Mouse (Mus musculus) erythroblast, embryonic 14.5 days (primary cell): ENCODE results near the gene Chn1. TPM values are rescaled to one million over a fixed set of nuclear protein-coding genes. Genes with fewer than 3 reads are reported as not detected.

Experiments used
- H3K27me3 ChIP-seq: 2 replicates; pipeline ENCODE4 v1.6.1; 2012; ENCODE audit warnings: inconsistent platforms; ENCODE audit not compliant: control insufficient read depth
- H3K36me3 ChIP-seq: 2 replicates; pipeline ENCODE4 v1.6.1; 2012; ENCODE audit warnings: mild to moderate bottlenecking, inconsistent platforms; ENCODE audit not compliant: control insufficient read depth
- H3K4me1 ChIP-seq: 2 replicates; pipeline ENCODE4 v1.6.1; 2012; ENCODE audit warnings: inconsistent platforms; ENCODE audit not compliant: control insufficient read depth
- H3K4me3 ChIP-seq: replicated peaks from 2 replicates; pipeline ENCODE3; 2012; ENCODE audit warnings: moderate library complexity, mild to moderate bottlenecking, inconsistent platforms
- H3K9me3 ChIP-seq: 2 replicates; pipeline ENCODE4 v1.6.1; 2012; ENCODE audit warnings: low read length, inconsistent platforms, mixed read lengths; ENCODE audit not compliant: control insufficient read depth
- GATA1 ChIP-seq: IDR thresholded peaks from 2 replicates; pipeline ENCODE4 v1.6.1; 2012; ENCODE audit warnings: low read length, inconsistent platforms, mixed read lengths
- TAL1 ChIP-seq: IDR thresholded peaks from 3 replicates; pipeline ENCODE4 v1.6.1; 2012; ENCODE audit warnings: low read length, inconsistent platforms, mixed read lengths
- polyA plus RNA-seq: library from polyadenylated mRNA; stranded (reverse); fragments of >175 nt; gene quantifications from 2 replicates; pipeline ENCODE4 v1.2.3, GENCODE M21; 2012

Chn1 gene
- polyA plus RNA-seq, 1 experiment, result 0.07 TPM

DNA sequence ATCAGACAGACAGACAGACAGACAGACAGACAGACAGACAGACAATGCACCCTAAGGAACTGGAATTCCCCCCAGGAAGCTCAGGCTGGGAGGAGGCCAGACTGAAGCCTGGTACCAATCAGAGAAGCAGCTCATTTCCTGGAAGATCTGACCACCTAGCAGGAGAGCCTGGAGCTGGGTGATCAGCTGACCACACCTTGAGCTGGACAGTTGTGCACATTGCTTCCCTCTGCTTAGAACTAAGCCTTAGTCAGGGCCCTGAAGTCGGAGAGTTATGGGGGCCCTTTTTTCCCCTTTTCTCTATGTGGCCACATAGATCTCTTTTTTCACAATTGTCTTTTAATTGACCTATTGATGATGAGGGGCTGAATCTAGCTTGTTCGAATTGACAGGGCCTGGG, 168.0 kb downstream of the Chn1 start:
- H3K27me3 ChIP-seq, result no peaks in the 10 kb centered on the region
- H3K4me1 ChIP-seq, result no peaks in the 10 kb centered on the region
- TF ChIP-seq GATA1 (no peak), TAL1 (no peak)
- H3K4me3 ChIP-seq, result no peak overlapping the region
- H3K36me3 ChIP-seq, result no peaks in the 10 kb centered on the region
- H3K9me3 ChIP-seq, result no peaks in the 10 kb centered on the region

DNA sequence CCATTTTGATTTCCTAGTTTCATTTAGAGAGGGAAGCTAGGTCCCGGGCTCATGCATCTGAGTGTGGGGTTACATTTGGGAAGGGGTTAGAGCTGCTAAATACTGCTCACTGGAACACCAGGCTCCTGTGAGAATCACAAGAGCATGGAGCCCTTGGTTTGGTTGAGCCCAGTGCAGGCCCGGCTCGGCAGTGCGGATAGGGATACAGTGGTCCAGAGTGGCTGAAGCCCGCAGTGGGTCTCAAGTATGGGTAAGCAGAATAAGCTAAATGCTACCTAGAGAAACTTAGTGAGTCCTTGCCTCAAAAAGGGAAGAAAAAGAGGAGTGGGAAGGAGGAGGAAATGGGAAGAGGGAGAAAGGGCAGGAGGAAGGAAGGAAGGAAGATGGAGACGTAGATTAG, 168.5 kb downstream of the Chn1 start:
- no peak for TF ChIP-seq TAL1
- no peak for TF ChIP-seq GATA1
- H3K36me3 ChIP-seq, result no peaks in the 10 kb centered on the region
- no peaks in the 10 kb centered on the region for H3K9me3 ChIP-seq
- H3K4me3 ChIP-seq, result no peak overlapping the region
- no peaks in the 10 kb centered on the region for H3K4me1 ChIP-seq
- H3K27me3 ChIP-seq, result no peaks in the 10 kb centered on the region

DNA sequence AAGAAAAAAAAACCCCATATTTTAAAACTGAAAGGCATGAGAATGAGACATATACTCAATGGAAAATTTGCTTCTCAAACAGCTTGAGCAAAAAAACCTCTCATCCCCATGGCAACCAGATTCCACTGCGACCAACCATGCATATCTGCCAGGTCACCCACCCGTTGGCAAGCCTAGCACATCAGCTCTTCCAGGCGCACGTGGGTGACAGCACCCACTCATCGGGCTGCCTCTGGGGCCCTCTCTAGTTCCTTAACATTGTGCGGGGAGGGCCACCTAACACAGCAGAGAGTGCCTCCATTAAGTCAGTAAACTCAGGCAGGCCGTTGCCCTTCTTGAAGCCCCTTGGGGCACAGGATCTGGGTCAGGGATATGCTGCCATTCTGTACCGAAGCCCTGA, 170.1 kb downstream of the Chn1 start:
- H3K27me3 ChIP-seq, result no peaks in the 10 kb centered on the region

DNA sequence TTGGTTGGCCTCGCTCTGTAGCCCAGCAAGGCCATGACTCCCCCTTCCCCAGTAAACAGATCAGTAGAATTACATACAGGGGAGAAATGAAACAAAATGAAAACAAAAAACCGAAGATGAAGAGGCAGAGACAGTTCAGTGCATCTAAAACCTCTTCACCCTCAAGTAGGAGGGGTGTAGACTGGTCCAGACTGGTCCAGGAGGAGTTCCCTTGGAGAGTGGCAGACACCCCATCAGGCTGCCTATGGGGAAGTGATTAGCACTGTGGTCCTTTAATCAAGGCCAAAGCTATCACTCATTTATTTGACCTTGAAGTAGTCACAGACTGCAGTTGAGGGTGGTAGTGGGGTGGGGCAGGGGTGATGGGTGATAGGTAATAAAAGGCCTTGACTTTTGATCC, 170.6 kb downstream of the Chn1 start:
- H3K36me3 ChIP-seq, result no peaks in the 10 kb centered on the region

More for the DNA sequence above, 170.1 kb downstream of the Chn1 start:
- H3K4me1 ChIP-seq, result no peaks in the 10 kb centered on the region
- H3K36me3 ChIP-seq, result no peaks in the 10 kb centered on the region
- no peaks in the 10 kb centered on the region for H3K9me3 ChIP-seq
- no peak for TF ChIP-seq TAL1
- TF ChIP-seq GATA1, result no peak
- no peak overlapping the region for H3K4me3 ChIP-seq

DNA sequence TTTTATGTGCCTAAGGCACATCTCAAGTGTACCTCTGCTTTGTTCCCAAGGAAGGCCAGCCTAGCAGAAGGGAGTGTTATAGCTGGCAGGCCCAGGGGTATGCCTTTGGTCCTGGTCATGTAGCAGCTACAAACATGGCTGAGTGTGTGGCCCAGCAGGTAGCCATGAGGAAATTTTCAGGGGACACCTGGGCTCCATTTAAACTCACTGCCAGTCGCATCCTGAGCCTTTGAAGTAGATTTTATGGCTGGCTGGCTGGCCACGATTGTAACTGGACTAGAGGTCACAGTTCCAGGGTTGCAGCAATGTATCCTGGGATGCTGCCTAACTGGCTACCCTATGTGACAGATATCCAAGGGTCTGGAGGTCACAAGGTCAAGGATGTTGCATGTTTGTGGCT, 174.5 kb downstream of the Chn1 start:
- Histone ChIP-seq H3K9me3 (no peaks in the 10 kb centered on the region), H3K4me3 (no peak overlapping the region), H3K36me3 (no peaks in the 10 kb centered on the region), H3K4me1 (no peaks in the 10 kb centered on the region; the same call in 1 of the 2 replicates), H3K27me3 (no peaks in the 10 kb centered on the region)
- TF ChIP-seq TAL1, result no peak
- no peak for TF ChIP-seq GATA1

More for the DNA sequence above, 170.6 kb downstream of the Chn1 start:
- Histone ChIP-seq H3K4me3 (no peak overlapping the region), H3K9me3 (no peaks in the 10 kb centered on the region), H3K4me1 (no peaks in the 10 kb centered on the region), H3K27me3 (no peaks in the 10 kb centered on the region)
- no peak for TF ChIP-seq GATA1
- no peak for TF ChIP-seq TAL1

DNA sequence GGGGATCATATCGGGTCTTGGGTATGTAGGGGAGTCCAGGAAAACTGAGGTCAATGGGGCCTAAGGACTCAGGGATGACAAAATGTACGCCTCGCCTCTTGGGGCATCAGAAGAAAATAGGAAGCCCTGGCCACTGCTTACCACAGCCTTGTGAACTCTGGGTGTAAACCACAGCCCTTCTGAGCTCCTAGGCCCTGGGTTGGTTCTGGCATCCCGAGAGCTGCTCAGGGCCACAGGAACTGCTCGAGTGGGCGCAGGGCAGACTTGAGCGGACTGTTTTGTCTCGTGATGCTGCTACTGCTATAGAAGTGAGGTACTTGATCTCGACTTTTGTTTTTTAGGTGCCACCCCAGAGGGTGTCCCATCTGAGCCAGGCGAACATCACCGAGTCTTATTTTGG, 177.4 kb downstream of the Chn1 start:
- no peaks in the 10 kb centered on the region for H3K36me3 ChIP-seq
- no peaks in the 10 kb centered on the region; the same call in 1 of the 2 replicates for H3K4me1 ChIP-seq
- no peaks in the 10 kb centered on the region for H3K9me3 ChIP-seq
- TF ChIP-seq TAL1, result no peak
- TF ChIP-seq GATA1, result no peak
- no peaks in the 10 kb centered on the region for H3K27me3 ChIP-seq
- H3K4me3 ChIP-seq, result no peak overlapping the region

DNA sequence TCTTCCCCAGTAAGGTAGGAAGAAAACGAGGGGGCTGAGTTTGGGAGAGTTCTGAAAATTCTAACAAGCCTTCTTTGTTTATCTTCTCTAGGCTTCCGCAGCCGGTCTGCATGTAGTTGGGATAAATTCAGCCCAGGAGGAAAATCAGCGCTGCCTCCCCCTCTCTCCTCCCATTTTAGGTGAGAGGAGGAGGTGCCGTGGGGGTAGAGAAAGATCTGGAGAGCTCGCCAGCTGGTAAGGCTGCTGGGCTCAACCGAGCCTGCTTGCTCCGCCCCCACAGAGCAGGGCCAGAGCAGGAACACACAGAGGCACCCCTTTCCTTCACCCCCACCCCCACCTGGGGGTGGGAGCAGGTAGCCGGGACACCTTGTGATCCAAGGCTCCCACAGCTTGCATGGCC, 178.4 kb downstream of the Chn1 start:
- Histone ChIP-seq H3K27me3 (no peaks in the 10 kb centered on the region), H3K9me3 (no peaks in the 10 kb centered on the region), H3K36me3 (no peaks in the 10 kb centered on the region), H3K4me3 (no peak overlapping the region), H3K4me1 (no peaks in the 10 kb centered on the region; the same call in 1 of the 2 replicates)
- no peak for TF ChIP-seq TAL1
- no peak for TF ChIP-seq GATA1

GRCm38 (mm10) chr2:73596326-73596725, 178.8 kb downstream of the Chn1 start:
- Histone ChIP-seq H3K36me3 (no peaks in the 10 kb centered on the region), H3K9me3 (no peaks in the 10 kb centered on the region), H3K4me3 (no peak overlapping the region), H3K4me1 (no peaks in the 10 kb centered on the region; the same call in 1 of the 2 replicates), H3K27me3 (no peaks in the 10 kb centered on the region)
- TF ChIP-seq GATA1 (no peak), TAL1 (no peak)

DNA sequence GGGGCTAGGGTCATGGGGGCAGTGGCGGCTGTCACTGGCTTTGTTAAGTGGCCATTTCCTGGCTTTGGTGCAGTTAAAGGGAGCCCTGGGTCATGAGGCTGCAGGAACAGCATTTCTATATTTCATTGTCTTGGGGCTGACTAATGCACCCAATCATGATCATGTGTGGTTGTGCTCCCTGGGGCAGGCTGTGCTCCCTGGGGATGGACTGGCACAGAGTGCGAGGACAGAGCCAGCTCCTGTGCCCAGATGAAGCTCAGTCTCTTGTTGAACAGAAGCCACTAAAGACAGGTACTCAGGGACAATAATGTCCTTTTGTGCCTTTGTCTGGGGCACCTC, 182.1 kb downstream of the Chn1 start:
- peaks cover 5% of the 10 kb centered on the region; the same call in 1 of the 2 replicates for H3K27me3 ChIP-seq
- no peaks in the 10 kb centered on the region; the same call in 1 of the 2 replicates for H3K4me1 ChIP-seq
- no peaks in the 10 kb centered on the region for H3K36me3 ChIP-seq
- no peak overlapping the region for H3K4me3 ChIP-seq
- no peaks in the 10 kb centered on the region for H3K9me3 ChIP-seq
- no peak for TF ChIP-seq TAL1
- TF ChIP-seq GATA1, result no peak
